Mouse (Mus musculus): ENCODE measurements around the gene Shb. TPM values are rescaled to one million over a fixed set of nuclear protein-coding genes. Genes with fewer than 3 reads are reported as not detected.
A peak's percentile ranks its signal among the peaks of the same experiment; 100 is the strongest.

Shb gene
- polyA plus RNA-seq, 1 experiment from 2014 or later: 2.7 TPM

GRCm38 (mm10) chr4:45447196-45447595, 85.1 kb downstream of the Shb start:
- Histone ChIP-seq H3K4me2 (no peak overlapping the region), H3K27me3 (ENCODE audit: control insufficient read depth, insufficient read depth, low read length) (no peaks in the 10 kb centered on the region), H3K27ac (ENCODE audit: low read depth, low read length) (no peak overlapping the region), H3K9me3 (ENCODE audit: control insufficient read depth, low read length) (no peaks in the 10 kb centered on the region), H3K4me1 (ENCODE audit: control insufficient read depth, insufficient read depth, low read length) (peaks cover 3% of the 10 kb centered on the region; the same call in 1 of the 2 replicates), H3K4me3 (ENCODE audit: low read depth, low read length) (no peak overlapping the region), H3K36me3 (ENCODE audit: control insufficient read depth, insufficient read depth, low read length) (no peaks in the 10 kb centered on the region), H3K9ac (ENCODE audit: low read length) (no peak overlapping the region)
- DNase-seq (ENCODE audit: low spot score, missing footprints): no peak
- WGBS: 93% methylated on average over 5 of the region's 5 CpGs
- ATAC-seq (ENCODE audit: low FRiP score): no peak

- peaks cover 3% of the 10 kb centered on the region; the same call in 1 of the 2 replicates for H3K4me1 ChIP-seq (ENCODE audit: control insufficient read depth, insufficient read depth, low read length)
- H3K4me3 ChIP-seq (ENCODE audit: low read depth, low read length): no peak overlapping the region
- no peaks in the 10 kb centered on the region for H3K27me3 ChIP-seq (ENCODE audit: control insufficient read depth, insufficient read depth, low read length)
- no peak overlapping the region for H3K9ac ChIP-seq (ENCODE audit: low read length)
- ATAC-seq (ENCODE audit: low FRiP score) (no peak), DNase-seq (ENCODE audit: low spot score, missing footprints) (no peak)
- H3K9me3 ChIP-seq (ENCODE audit: control insufficient read depth, low read length): no peaks in the 10 kb centered on the region
- H3K4me2 ChIP-seq: no peak overlapping the region
- no peaks in the 10 kb centered on the region for H3K36me3 ChIP-seq (ENCODE audit: control insufficient read depth, insufficient read depth, low read length)
- 65% methylated on average over 3 of the region's 3 CpGs for WGBS
- no peak overlapping the region for H3K27ac ChIP-seq (ENCODE audit: low read depth, low read length)
Measured at GRCm38 (mm10) chr4:45445235-45445634, 87.0 kb downstream of the Shb start.

- H3K9me3 ChIP-seq (ENCODE audit: control insufficient read depth, low read length): no peaks in the 10 kb centered on the region
- WGBS: 65% methylated on average over 4 of the region's 4 CpGs
- DNase-seq (ENCODE audit: low spot score, missing footprints) (no peak), ATAC-seq (ENCODE audit: low FRiP score) (no peak)
- no peaks in the 10 kb centered on the region for H3K27me3 ChIP-seq (ENCODE audit: control insufficient read depth, insufficient read depth, low read length)
- no peaks in the 10 kb centered on the region for H3K36me3 ChIP-seq (ENCODE audit: control insufficient read depth, insufficient read depth, low read length)
- H3K9ac ChIP-seq (ENCODE audit: low read length): no peak overlapping the region
- H3K4me3 ChIP-seq (ENCODE audit: low read depth, low read length): no peak overlapping the region
- H3K4me2 ChIP-seq: no peak overlapping the region
- H3K4me1 ChIP-seq (ENCODE audit: control insufficient read depth, insufficient read depth, low read length): peaks cover 3% of the 10 kb centered on the region; the same call in 1 of the 2 replicates
- no peak overlapping the region for H3K27ac ChIP-seq (ENCODE audit: low read depth, low read length)
Measured at GRCm38 (mm10) chr4:45444813-45445212, 87.5 kb downstream of the Shb start.

GRCm38 (mm10) chr4:45443652-45444051, 88.6 kb downstream of the Shb start:
- 85% methylated on average over 7 of the region's 7 CpGs for WGBS
- Histone ChIP-seq H3K4me1 (ENCODE audit: control insufficient read depth, insufficient read depth, low read length) (peaks cover 3% of the 10 kb centered on the region; the same call in 1 of the 2 replicates), H3K4me3 (ENCODE audit: low read depth, low read length) (no peak overlapping the region), H3K27ac (ENCODE audit: low read depth, low read length) (no peak overlapping the region), H3K4me2 (no peak overlapping the region), H3K9ac (ENCODE audit: low read length) (no peak overlapping the region), H3K9me3 (ENCODE audit: control insufficient read depth, low read length) (no peaks in the 10 kb centered on the region), H3K36me3 (ENCODE audit: control insufficient read depth, insufficient read depth, low read length) (no peaks in the 10 kb centered on the region), H3K27me3 (ENCODE audit: control insufficient read depth, insufficient read depth, low read length) (no peaks in the 10 kb centered on the region)
- ATAC-seq (ENCODE audit: low FRiP score): no peak
- DNase-seq (ENCODE audit: low spot score, missing footprints): no peak

- Histone ChIP-seq H3K9ac (ENCODE audit: low read length) (no peak overlapping the region), H3K9me3 (ENCODE audit: control insufficient read depth, low read length) (no peaks in the 10 kb centered on the region), H3K4me3 (ENCODE audit: low read depth, low read length) (no peak overlapping the region), H3K27me3 (ENCODE audit: control insufficient read depth, insufficient read depth, low read length) (no peaks in the 10 kb centered on the region), H3K4me2 (no peak overlapping the region), H3K36me3 (ENCODE audit: control insufficient read depth, insufficient read depth, low read length) (no peaks in the 10 kb centered on the region), H3K27ac (ENCODE audit: low read depth, low read length) (no peak overlapping the region), H3K4me1 (ENCODE audit: control insufficient read depth, insufficient read depth, low read length) (peaks cover 3% of the 10 kb centered on the region; the same call in 1 of the 2 replicates)
- DNase-seq (ENCODE audit: low spot score, missing footprints) (no peak), ATAC-seq (ENCODE audit: low FRiP score) (no peak)
- 79% methylated on average over 3 of the region's 3 CpGs for WGBS
Measured at GRCm38 (mm10) chr4:45442237-45442636, 90.0 kb downstream of the Shb start.

GRCm38 (mm10) chr4:45441778-45442177, 90.5 kb downstream of the Shb start:
- H3K27ac ChIP-seq (ENCODE audit: low read depth, low read length): no peak overlapping the region
- no peak overlapping the region for H3K4me2 ChIP-seq
- H3K9ac ChIP-seq (ENCODE audit: low read length): no peak overlapping the region
- H3K9me3 ChIP-seq (ENCODE audit: control insufficient read depth, low read length): no peaks in the 10 kb centered on the region
- no peaks in the 10 kb centered on the region for H3K27me3 ChIP-seq (ENCODE audit: control insufficient read depth, insufficient read depth, low read length)
- H3K4me1 ChIP-seq (ENCODE audit: control insufficient read depth, insufficient read depth, low read length): peaks cover 7% of the 10 kb centered on the region; the same call in 1 of the 2 replicates
- no peak for ATAC-seq (ENCODE audit: low FRiP score)
- H3K4me3 ChIP-seq (ENCODE audit: low read depth, low read length): no peak overlapping the region
- H3K36me3 ChIP-seq (ENCODE audit: control insufficient read depth, insufficient read depth, low read length): no peaks in the 10 kb centered on the region
- 72% methylated on average over 1 of the region's 1 CpGs for WGBS
- no peak for DNase-seq (ENCODE audit: low spot score, missing footprints)

GRCm38 (mm10) chr4:45439281-45439680, 93.0 kb downstream of the Shb start:
- no peak for DNase-seq (ENCODE audit: low spot score, missing footprints)
- no peak overlapping the region for H3K4me2 ChIP-seq
- H3K36me3 ChIP-seq (ENCODE audit: control insufficient read depth, insufficient read depth, low read length): no peaks in the 10 kb centered on the region
- no peak overlapping the region for H3K4me3 ChIP-seq (ENCODE audit: low read depth, low read length)
- no peaks in the 10 kb centered on the region for H3K27me3 ChIP-seq (ENCODE audit: control insufficient read depth, insufficient read depth, low read length)
- H3K27ac ChIP-seq (ENCODE audit: low read depth, low read length): no peak overlapping the region
- H3K9ac ChIP-seq (ENCODE audit: low read length): no peak overlapping the region
- H3K9me3 ChIP-seq (ENCODE audit: control insufficient read depth, low read length): no peaks in the 10 kb centered on the region
- no peak for ATAC-seq (ENCODE audit: low FRiP score)
- WGBS: 60% methylated on average over 5 of the region's 5 CpGs
- H3K4me1 ChIP-seq (ENCODE audit: control insufficient read depth, insufficient read depth, low read length): peaks cover 11% of the 10 kb centered on the region

GRCm38 (mm10) chr4:45437010-45437409, 95.3 kb downstream of the Shb start:
- H3K9ac ChIP-seq (ENCODE audit: low read length): no peak overlapping the region
- peak; percentile 16; the same call in 1 of the 2 replicates for ATAC-seq (ENCODE audit: low FRiP score)
- no peak overlapping the region for H3K4me3 ChIP-seq (ENCODE audit: low read depth, low read length)
- H3K4me1 ChIP-seq (ENCODE audit: control insufficient read depth, insufficient read depth, low read length): peaks cover 11% of the 10 kb centered on the region
- no peak for DNase-seq (ENCODE audit: low spot score, missing footprints)
- no peaks in the 10 kb centered on the region for H3K9me3 ChIP-seq (ENCODE audit: control insufficient read depth, low read length)
- H3K27me3 ChIP-seq (ENCODE audit: control insufficient read depth, insufficient read depth, low read length): no peaks in the 10 kb centered on the region
- no peak overlapping the region for H3K4me2 ChIP-seq
- H3K27ac ChIP-seq (ENCODE audit: low read depth, low read length): no peak overlapping the region
- H3K36me3 ChIP-seq (ENCODE audit: control insufficient read depth, insufficient read depth, low read length): no peaks in the 10 kb centered on the region
- WGBS: 52% methylated on average over 3 of the region's 3 CpGs

GRCm38 (mm10) chr4:45436383-45436913, 95.8 kb downstream of the Shb start:
- no peak overlapping the region for H3K4me2 ChIP-seq
- 73% methylated on average over 7 of the region's 7 CpGs for WGBS
- peaks cover 11% of the 10 kb centered on the region for H3K4me1 ChIP-seq (ENCODE audit: control insufficient read depth, insufficient read depth, low read length)
- DNase-seq (ENCODE audit: low spot score, missing footprints): no peak
- no peaks in the 10 kb centered on the region for H3K9me3 ChIP-seq (ENCODE audit: control insufficient read depth, low read length)
- H3K27me3 ChIP-seq (ENCODE audit: control insufficient read depth, insufficient read depth, low read length): no peaks in the 10 kb centered on the region
- no peak overlapping the region for H3K27ac ChIP-seq (ENCODE audit: low read depth, low read length)
- no peak overlapping the region for H3K9ac ChIP-seq (ENCODE audit: low read length)
- ATAC-seq (ENCODE audit: low FRiP score): peak; percentile 27; the same call in 1 of the 2 replicates
- H3K4me3 ChIP-seq (ENCODE audit: low read depth, low read length): no peak overlapping the region
- no peaks in the 10 kb centered on the region for H3K36me3 ChIP-seq (ENCODE audit: control insufficient read depth, insufficient read depth, low read length)
